Mouse (Mus musculus): ENCODE data around the gene Tusc2. TPM values are rescaled to one million over a fixed set of nuclear protein-coding genes. Genes with fewer than 3 reads are reported as not detected.

Gene Tusc2
- total RNA-seq (2023), result 17.9 to 29.2 TPM (median 20.7 TPM) in 4 replicates

DNA sequence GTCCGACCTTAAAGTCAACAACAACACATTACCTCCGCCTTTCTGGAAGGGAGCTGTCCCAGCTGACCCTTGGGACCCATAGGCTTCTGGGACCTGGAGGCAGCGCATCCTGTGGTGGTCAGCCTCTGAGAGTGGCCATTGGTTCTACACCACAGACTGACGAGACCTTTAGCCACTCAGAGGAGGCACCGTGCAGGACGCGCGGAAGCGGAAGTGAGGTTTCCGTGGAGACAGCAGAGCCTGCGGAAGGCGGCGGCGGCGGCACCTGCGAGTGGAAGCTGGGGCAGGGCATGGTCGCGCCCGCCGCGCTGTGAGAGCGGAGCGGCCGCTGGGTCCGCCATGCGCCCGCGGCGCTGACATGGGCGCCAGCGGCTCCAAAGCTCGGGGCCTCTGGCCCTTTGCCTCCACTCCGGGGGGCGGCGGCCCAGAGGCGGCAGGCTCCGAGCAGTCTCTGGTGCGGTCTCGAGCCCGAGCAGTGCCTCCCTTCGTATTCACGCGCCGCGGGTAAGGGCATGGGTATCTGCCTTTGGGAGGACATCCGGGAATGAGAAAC is at the start of gene Tusc2:
Gene Tusc2, plus strand, starts transcription at position 227 of the 553 bp plus-strand sequence.

GRCm38 (mm10) chr9:107533791-107534407 is 29.2 kb upstream of the Tusc2 start, which contains the start of gene Tmem115:
Gene Tmem115, plus strand, starts transcription at chr9:107533945.

GRCm38 (mm10) chr9:107541474-107542351 is 21.3 kb upstream of the Tusc2 start, which contains the start of the genes Cyb561d2 and Nprl2:
Gene Cyb561d2, minus strand, starts transcription at chr9:107542193.
Gene Nprl2, plus strand, starts transcription at chr9:107542226.

DNA sequence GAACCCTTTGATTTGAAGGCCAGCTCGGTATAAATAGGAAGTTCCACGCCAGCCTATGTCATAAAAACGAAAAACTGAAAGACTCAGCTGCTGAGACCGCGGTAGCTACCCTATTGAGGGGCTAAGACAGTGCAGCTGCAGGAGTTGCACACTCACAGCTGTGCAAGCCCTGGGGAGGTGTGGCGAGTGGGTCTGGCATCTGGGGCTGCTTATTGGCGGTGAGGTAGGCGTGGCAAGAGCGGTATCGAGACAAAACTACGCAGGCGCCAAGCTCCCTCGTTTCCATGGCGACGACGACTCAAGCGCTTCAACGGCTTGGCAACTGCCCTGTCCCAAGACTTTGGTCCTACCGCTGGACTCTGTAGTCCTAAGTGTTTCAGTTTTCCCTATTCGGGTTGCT is 16.0 kb upstream of the Tusc2 start, which contains the start of gene Zmynd10:
Gene Zmynd10, plus strand, starts transcription at position 273 of the 400 bp plus-strand sequence.

DNA sequence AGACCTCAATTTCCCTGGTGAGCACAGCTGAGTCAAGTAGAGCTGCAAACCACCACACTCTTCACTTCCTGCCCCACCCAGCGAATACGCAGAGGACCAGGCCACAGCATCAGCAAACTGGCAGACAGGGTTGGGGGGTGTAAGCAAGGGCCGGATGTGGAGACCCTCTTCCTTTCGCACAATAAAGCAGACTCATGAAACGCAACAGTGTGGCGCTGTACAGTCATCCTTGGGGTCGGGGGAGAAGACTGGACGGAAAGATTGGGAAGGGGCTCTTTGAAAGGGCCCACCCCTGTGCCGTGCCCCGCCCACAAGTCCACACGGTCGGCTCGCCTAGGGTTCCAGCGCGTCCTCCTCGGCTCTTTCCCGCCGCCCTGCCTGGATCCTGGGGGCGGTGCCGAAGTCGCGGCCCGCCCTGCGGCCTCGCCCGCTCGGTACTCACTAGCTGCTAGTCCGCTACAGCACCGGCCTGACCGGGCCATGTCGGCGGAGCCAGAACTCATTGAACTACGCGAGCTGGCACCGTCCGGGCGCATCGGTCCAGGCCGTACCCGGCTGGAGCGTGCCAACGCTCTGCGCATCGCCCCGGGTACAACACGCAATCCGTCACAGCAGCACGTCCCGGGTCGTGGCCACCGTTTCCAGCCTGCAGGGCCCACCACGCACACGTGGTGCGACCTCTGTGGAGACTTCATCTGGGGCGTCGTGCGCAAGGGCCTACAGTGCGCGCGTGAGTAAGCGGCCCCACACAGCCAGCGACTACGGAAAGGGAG is 11.8 kb upstream of the Tusc2 start, which contains the start of gene Rassf1:
Gene Rassf1, plus strand, starts transcription at position 439 of the 773 bp plus-strand sequence.

DNA sequence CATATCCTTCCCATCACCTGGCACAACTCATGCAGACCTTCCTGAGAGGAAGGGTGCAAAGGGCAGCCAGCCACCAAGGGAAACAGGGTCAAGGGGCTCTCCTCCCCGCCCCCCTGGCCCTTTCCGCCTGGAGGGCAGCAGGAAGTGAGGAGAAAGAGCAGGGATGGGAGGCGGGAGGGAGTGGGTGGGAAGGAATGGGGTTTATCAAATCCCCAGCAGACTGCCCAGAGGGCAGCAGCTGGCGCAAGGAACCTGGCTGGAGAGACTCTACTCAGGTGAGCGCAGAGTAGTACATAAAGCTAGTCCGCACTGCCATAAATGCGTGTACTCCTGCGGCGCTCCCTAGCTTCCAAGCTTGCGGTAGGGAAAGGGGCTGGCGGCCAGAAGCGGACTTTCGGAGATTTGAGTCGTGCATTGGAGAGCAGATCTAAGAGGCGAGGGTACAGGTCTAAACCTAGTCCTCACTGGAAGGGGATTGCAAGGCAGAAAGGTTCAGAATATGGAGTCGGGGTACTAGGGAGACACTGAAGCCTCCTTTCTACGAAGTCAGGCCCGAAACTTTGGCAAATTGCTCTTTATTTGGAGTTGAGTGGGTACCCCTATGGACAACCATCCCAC is 4.8 kb downstream of the Tusc2 start, which contains the start of gene Hyal2:
Gene Hyal2, plus strand, starts transcription at position 244 of the 618 bp plus-strand sequence.

DNA sequence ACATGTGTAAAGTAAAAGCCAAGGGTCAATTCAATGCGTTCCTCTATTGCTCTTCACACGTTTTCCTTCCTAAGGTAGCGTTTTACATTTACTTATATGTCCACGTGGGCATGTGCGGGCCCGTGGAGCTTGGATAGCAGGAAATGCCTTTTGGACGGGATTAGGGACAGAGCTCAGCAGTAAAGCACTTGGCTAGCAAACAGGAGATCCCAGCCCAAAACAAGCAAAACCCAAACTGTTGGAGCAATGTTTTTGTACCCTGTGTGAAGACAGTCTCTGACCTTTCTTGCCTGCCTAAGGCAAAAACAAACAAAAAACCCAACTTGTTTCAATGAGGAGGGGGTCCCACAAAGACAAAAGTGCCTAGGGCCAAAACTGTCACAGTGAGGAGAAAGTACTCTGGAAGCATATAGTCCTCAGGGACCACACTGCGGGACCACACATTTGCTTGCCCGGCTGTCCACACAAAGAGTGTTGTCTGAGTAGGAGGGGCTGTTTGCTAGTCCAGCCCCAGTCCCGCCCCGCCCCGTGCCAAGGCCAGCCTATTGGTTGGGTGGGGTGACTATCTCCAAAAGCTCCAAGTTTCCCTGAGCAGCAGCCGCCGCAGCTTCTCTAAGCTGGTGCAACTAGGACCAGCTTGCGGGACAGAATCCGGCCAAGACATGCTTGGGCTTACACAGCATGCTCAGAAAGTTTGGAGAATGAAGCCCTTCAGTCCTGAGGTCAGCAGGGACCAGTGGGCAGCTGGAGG is 13.5 kb downstream of the Tusc2 start, which contains the start of gene Hyal1:
Gene Hyal1, plus strand, starts transcription at position 571 of the 751 bp plus-strand sequence.

GRCm38 (mm10) chr9:107578587-107578986 is 15.5 kb downstream of the Tusc2 start, which contains the start of gene Naa80:
Gene Naa80, plus strand, starts transcription at chr9:107578887.

GRCm38 (mm10) chr9:107580501-107581317 is 17.7 kb downstream of the Tusc2 start, which contains the start of gene Hyal3:
Gene Hyal3, plus strand, starts transcription at chr9:107580818.

GRCm38 (mm10) chr9:107586974-107587832 is 24.1 kb downstream of the Tusc2 start, which contains the start of gene Ifrd2:
Gene Ifrd2, plus strand, starts transcription at chr9:107587642.

GRCm38 (mm10) chr9:107608741-107609432 is 45.8 kb downstream of the Tusc2 start, which contains the start of gene Sema3b:
Gene Sema3b, minus strand, starts transcription at chr9:107609229.

Other genes starting within 250 kb of the Tusc2 start
- 10.8 to 17.7 TPM (median 14.9 TPM) in 4 replicates for gene Hemk1, start 224.9 kb upstream of the Tusc2 start, total RNA-seq (2023)
- gene 6430571L13Rik, start 222.7 kb upstream of the Tusc2 start, total RNA-seq (2023), result 0.29 to 1.5 TPM (median 0.60 TPM) in 4 replicates
- 1.4 to 1.8 TPM (median 1.6 TPM) in 4 replicates for gene Cacna2d2, start 163.6 kb upstream of the Tusc2 start, total RNA-seq (2023)
- gene Tmem115, start 29.3 kb upstream of the Tusc2 start, total RNA-seq (2023), result 19.8 to 26.6 TPM (median 22.1 TPM) in 4 replicates
- gene Cyb561d2, start 21.1 kb upstream of the Tusc2 start, total RNA-seq (2023), result 10.3 to 16.0 TPM (median 14.3 TPM) in 4 replicates
- 19.0 to 32.3 TPM (median 21.9 TPM) in 4 replicates for gene Nprl2, start 21.0 kb upstream of the Tusc2 start, total RNA-seq (2023)
- gene Zmynd10, start 16.0 kb upstream of the Tusc2 start, total RNA-seq (2023), result 0.43 TPM in 1 of 4 replicates, not detected in the others
- 61.6 to 76.5 TPM (median 70.1 TPM) in 4 replicates for gene Rassf1, start 11.7 kb upstream of the Tusc2 start, total RNA-seq (2023)
- gene Hyal2, start 4.7 kb downstream of the Tusc2 start, total RNA-seq (2023), result 2.1 to 7.1 TPM (median 4.7 TPM) in 4 replicates
- 3.0 to 4.0 TPM (median 3.7 TPM) in 4 replicates for gene Hyal1, start 13.7 kb downstream of the Tusc2 start, total RNA-seq (2023)
- gene Naa80, start 15.6 kb downstream of the Tusc2 start, total RNA-seq (2023), result 9.0 to 13.7 TPM (median 10.8 TPM) in 4 replicates
- 1.6 to 2.9 TPM (median 2.3 TPM) in 4 replicates for gene Hyal3, start 17.6 kb downstream of the Tusc2 start, total RNA-seq (2023)
- 20.1 to 26.5 TPM (median 22.5 TPM) in 4 replicates for gene Ifrd2, start 24.4 kb downstream of the Tusc2 start, total RNA-seq (2023)
- 0.27 to 0.94 TPM (median 0.52 TPM) in 4 replicates for gene Sema3b, start 46.0 kb downstream of the Tusc2 start, total RNA-seq (2023)
- 568 to 620 TPM (median 596 TPM) in 4 replicates for gene Gnai2, start 72.1 kb downstream of the Tusc2 start, total RNA-seq (2023)
- not detected in 4 replicates for gene Slc38a3, start 106.3 kb downstream of the Tusc2 start, total RNA-seq (2023)
- gene Gnat1, start 116.5 kb downstream of the Tusc2 start, total RNA-seq (2023), result 1.3 TPM in 2 of 4 replicates, not detected in the others
- gene Sema3f, start 147.2 kb downstream of the Tusc2 start, total RNA-seq (2023), result 0.25 to 0.69 TPM (median 0.57 TPM) in 3 of 4 replicates, not detected in the other
- gene Rbm5, start 207.7 kb downstream of the Tusc2 start, total RNA-seq (2023), result 283 to 337 TPM (median 297 TPM) in 4 replicates

Data from B cell, adult 62 days (primary cell).